Mouse (Mus musculus): ENCODE measurements at regions not wholly inside any gene's neighbourhood (a gene's known extent, or its start where the extent isn't known, plus 50 kb on each side); places are given as distances from the start of the nearest gene placed in this dataset.

DNA sequence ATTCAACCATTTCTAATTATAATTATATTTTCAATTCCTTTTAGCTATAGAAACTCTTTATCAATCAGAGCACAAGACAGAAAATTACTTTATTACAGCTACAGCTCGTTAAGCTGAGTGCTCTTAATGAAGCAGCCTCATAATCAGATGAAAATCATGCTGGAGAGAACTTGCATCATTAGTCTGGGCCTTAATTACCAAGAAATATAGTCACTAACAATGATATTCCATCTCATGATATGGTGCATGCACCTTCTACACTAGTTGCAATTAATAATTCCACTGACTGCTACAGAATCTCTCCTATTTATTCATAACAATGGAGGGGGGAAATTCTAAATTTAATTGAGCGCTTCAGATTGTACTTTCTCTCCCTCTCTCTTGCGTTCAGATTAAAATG lies 393.5 kb upstream of the Spred2 start:
- Histone ChIP-seq H3K27ac (ENCODE audit: control insufficient read depth, insufficient read depth, low read depth, low read length) (no peak overlapping the region), H3K36me3 (ENCODE audit: control insufficient read depth, insufficient read depth, low read length) (no peaks in the 10 kb centered on the region), H3K4me3 (ENCODE audit: control insufficient read depth, low read depth, low read length) (no peak overlapping the region), H3K4me1 (ENCODE audit: control insufficient read depth, insufficient read depth, low read length) (no peaks in the 10 kb centered on the region; the same call in none of the 2 replicates), H3K27me3 (ENCODE audit: control insufficient read depth, insufficient read depth, low read length) (no peaks in the 10 kb centered on the region)
- no peak for TF ChIP-seq CTCF (IDR thresholded peaks at IDR 0.05; ENCODE audit: control insufficient read depth, insufficient read depth, insufficient replicate concordance, low read depth, low read length)
- no peak for TF ChIP-seq POLR2A (IDR thresholded peaks at IDR 0.05; ENCODE audit: control insufficient read depth, low read depth, low read length)

GRCm38 (mm10) chr11:19531255-19532003 lies 392.7 kb upstream of the Spred2 start:
- H3K4me1 ChIP-seq (ENCODE audit: control insufficient read depth, insufficient read depth, low read length): no peaks in the 10 kb centered on the region; the same call in none of the 2 replicates
- H3K4me3 ChIP-seq (ENCODE audit: control insufficient read depth, low read depth, low read length): no peak overlapping the region
- no peaks in the 10 kb centered on the region for H3K27me3 ChIP-seq (ENCODE audit: control insufficient read depth, insufficient read depth, low read length)
- TF ChIP-seq POLR2A (IDR thresholded peaks at IDR 0.05; ENCODE audit: control insufficient read depth, low read depth, low read length): no peak
- no peak for TF ChIP-seq CTCF (IDR thresholded peaks at IDR 0.05; ENCODE audit: control insufficient read depth, insufficient read depth, insufficient replicate concordance, low read depth, low read length)
- no peaks in the 10 kb centered on the region for H3K36me3 ChIP-seq (ENCODE audit: control insufficient read depth, insufficient read depth, low read length)
- no peak overlapping the region for H3K27ac ChIP-seq (ENCODE audit: control insufficient read depth, insufficient read depth, low read depth, low read length)

DNA sequence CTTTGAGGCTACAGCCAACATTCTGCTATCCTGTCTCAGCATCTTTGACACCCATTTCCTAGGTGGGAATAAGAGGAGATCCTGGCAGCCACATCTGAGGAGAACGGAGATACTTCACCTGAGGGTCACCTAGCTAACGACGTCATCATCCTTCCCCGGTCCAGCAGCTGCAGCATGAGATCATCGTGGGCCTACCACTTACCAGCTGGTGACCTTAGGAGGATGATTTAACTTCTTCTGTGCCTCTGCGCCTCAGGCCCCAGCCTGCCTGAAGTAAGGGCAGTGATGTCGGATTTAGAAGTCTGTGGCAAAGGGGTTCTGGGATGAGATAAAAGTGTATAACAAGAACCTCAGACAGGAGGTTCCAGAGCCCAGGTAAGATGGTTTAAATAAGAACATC lies 391.3 kb upstream of the Spred2 start:
- no peak overlapping the region for H3K27ac ChIP-seq (ENCODE audit: control insufficient read depth, insufficient read depth, low read depth, low read length)
- no peaks in the 10 kb centered on the region for H3K27me3 ChIP-seq (ENCODE audit: control insufficient read depth, insufficient read depth, low read length)
- no peak for TF ChIP-seq POLR2A (IDR thresholded peaks at IDR 0.05; ENCODE audit: control insufficient read depth, low read depth, low read length)
- TF ChIP-seq CTCF (IDR thresholded peaks at IDR 0.05; ENCODE audit: control insufficient read depth, insufficient read depth, insufficient replicate concordance, low read depth, low read length): no peak
- H3K4me1 ChIP-seq (ENCODE audit: control insufficient read depth, insufficient read depth, low read length): no peaks in the 10 kb centered on the region; the same call in none of the 2 replicates
- no peak overlapping the region for H3K4me3 ChIP-seq (ENCODE audit: control insufficient read depth, low read depth, low read length)
- no peaks in the 10 kb centered on the region for H3K36me3 ChIP-seq (ENCODE audit: control insufficient read depth, insufficient read depth, low read length)

GRCm38 (mm10) chr11:19533701-19534100 lies 390.5 kb upstream of the Spred2 start:
- Histone ChIP-seq H3K36me3 (ENCODE audit: control insufficient read depth, insufficient read depth, low read length) (no peaks in the 10 kb centered on the region), H3K4me1 (ENCODE audit: control insufficient read depth, insufficient read depth, low read length) (no peaks in the 10 kb centered on the region; the same call in none of the 2 replicates), H3K4me3 (ENCODE audit: control insufficient read depth, low read depth, low read length) (no peak overlapping the region), H3K27ac (ENCODE audit: control insufficient read depth, insufficient read depth, low read depth, low read length) (no peak overlapping the region), H3K27me3 (ENCODE audit: control insufficient read depth, insufficient read depth, low read length) (no peaks in the 10 kb centered on the region)
- no peak for TF ChIP-seq POLR2A (IDR thresholded peaks at IDR 0.05; ENCODE audit: control insufficient read depth, low read depth, low read length)
- TF ChIP-seq CTCF (IDR thresholded peaks at IDR 0.05; ENCODE audit: control insufficient read depth, insufficient read depth, insufficient replicate concordance, low read depth, low read length): no peak

- Histone ChIP-seq H3K27ac (ENCODE audit: control insufficient read depth, insufficient read depth, low read depth, low read length) (no peak overlapping the region), H3K27me3 (ENCODE audit: control insufficient read depth, insufficient read depth, low read length) (no peaks in the 10 kb centered on the region), H3K36me3 (ENCODE audit: control insufficient read depth, insufficient read depth, low read length) (no peaks in the 10 kb centered on the region), H3K4me1 (ENCODE audit: control insufficient read depth, insufficient read depth, low read length) (no peaks in the 10 kb centered on the region; the same call in none of the 2 replicates), H3K4me3 (ENCODE audit: control insufficient read depth, low read depth, low read length) (no peak overlapping the region)
- TF ChIP-seq CTCF (IDR thresholded peaks at IDR 0.05; ENCODE audit: control insufficient read depth, insufficient read depth, insufficient replicate concordance, low read depth, low read length) (no peak), POLR2A (IDR thresholded peaks at IDR 0.05; ENCODE audit: control insufficient read depth, low read depth, low read length) (no peak)
Observed at GRCm38 (mm10) chr11:19535215-19535614, 389.0 kb upstream of the Spred2 start.

DNA sequence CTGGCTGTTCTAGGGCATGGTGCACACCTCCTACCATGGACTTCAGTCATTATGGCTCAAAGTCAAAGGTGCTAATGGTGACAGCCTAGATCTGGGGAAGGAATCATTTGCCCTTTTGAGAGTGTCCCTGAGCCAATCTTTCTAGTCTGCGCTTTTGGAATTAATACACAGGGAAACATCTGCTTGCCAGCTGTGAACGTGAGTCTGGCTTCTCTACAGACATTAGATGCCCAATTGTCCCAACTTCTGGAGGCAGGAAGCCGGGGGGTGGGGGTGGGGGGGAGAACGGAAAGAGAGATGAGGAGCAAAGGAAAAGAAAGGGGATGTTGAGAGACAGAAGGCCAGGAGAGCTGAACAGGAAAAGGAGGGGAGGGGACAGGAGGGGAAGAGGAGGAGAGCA lies 377.9 kb upstream of the Spred2 start:
- Histone ChIP-seq H3K27me3 (ENCODE audit: control insufficient read depth, insufficient read depth, low read length) (no peaks in the 10 kb centered on the region), H3K27ac (ENCODE audit: control insufficient read depth, insufficient read depth, low read depth, low read length) (no peak overlapping the region), H3K4me1 (ENCODE audit: control insufficient read depth, insufficient read depth, low read length) (no peaks in the 10 kb centered on the region), H3K4me3 (ENCODE audit: control insufficient read depth, low read depth, low read length) (no peak overlapping the region), H3K36me3 (ENCODE audit: control insufficient read depth, insufficient read depth, low read length) (no peaks in the 10 kb centered on the region)
- TF ChIP-seq CTCF (IDR thresholded peaks at IDR 0.05; ENCODE audit: control insufficient read depth, insufficient read depth, insufficient replicate concordance, low read depth, low read length) (no peak), POLR2A (IDR thresholded peaks at IDR 0.05; ENCODE audit: control insufficient read depth, low read depth, low read length) (no peak)

- Histone ChIP-seq H3K27ac (ENCODE audit: control insufficient read depth, insufficient read depth, low read depth, low read length) (no peak overlapping the region), H3K36me3 (ENCODE audit: control insufficient read depth, insufficient read depth, low read length) (no peaks in the 10 kb centered on the region), H3K27me3 (ENCODE audit: control insufficient read depth, insufficient read depth, low read length) (no peaks in the 10 kb centered on the region), H3K4me3 (ENCODE audit: control insufficient read depth, low read depth, low read length) (no peak overlapping the region), H3K4me1 (ENCODE audit: control insufficient read depth, insufficient read depth, low read length) (no peaks in the 10 kb centered on the region)
- TF ChIP-seq CTCF (IDR thresholded peaks at IDR 0.05; ENCODE audit: control insufficient read depth, insufficient read depth, insufficient replicate concordance, low read depth, low read length) (no peak), POLR2A (IDR thresholded peaks at IDR 0.05; ENCODE audit: control insufficient read depth, low read depth, low read length) (no peak)
Observed at GRCm38 (mm10) chr11:19554316-19554946, 369.7 kb upstream of the Spred2 start.

Measured in testis, adult 2 months (tissue).